Mouse (Mus musculus): ENCODE measurements at regions not wholly inside any gene's neighbourhood (a gene's known extent, or its start where the extent isn't known, plus 50 kb on each side); places are given as distances from the start of the nearest gene placed in this dataset.

- H3K9me3 ChIP-seq (ENCODE audit: control insufficient read depth, low read length) = no peaks in the 10 kb centered on the region
- H3K27me3 ChIP-seq (ENCODE audit: control insufficient read depth, insufficient read depth, low read length) = no peaks in the 10 kb centered on the region
- no peaks in the 10 kb centered on the region for H3K36me3 ChIP-seq (ENCODE audit: control insufficient read depth, insufficient read depth, low read length)
- 97% methylated on average over 2 of the region's 2 CpGs for WGBS
- ATAC-seq (ENCODE audit: insufficient number of reproducible peaks, insufficient read depth, low FRiP score, low read depth) = no peak
- H3K4me3 ChIP-seq (ENCODE audit: control insufficient read depth in 1 of 2, insufficient read depth in 1 of 2, low read depth in 1 of 2, low read length in 2 of 2) = no peak overlapping the region
- H3K4me2 ChIP-seq (ENCODE audit: low read length) = no peak overlapping the region
- no peak overlapping the region for H3K9ac ChIP-seq (ENCODE audit: low read length)
- H3K4me1 ChIP-seq (ENCODE audit: control insufficient read depth in 2 of 2, insufficient read depth in 2 of 2, low read length in 2 of 2) = peaks cover 4 to 6% of the 10 kb centered on the region in 2 experiments; a peak in 3 of 4 replicates
- no peak overlapping the region for H3K27ac ChIP-seq (replicated peaks in 1 of 2; ENCODE audit: control insufficient read depth in 1 of 2, insufficient read depth in 1 of 2, low read depth in 2 of 2, low read length in 2 of 2)
Observed at GRCm38 (mm10) chr17:65193341-65193740, 347.2 kb downstream of the Tmem232 start.

DNA sequence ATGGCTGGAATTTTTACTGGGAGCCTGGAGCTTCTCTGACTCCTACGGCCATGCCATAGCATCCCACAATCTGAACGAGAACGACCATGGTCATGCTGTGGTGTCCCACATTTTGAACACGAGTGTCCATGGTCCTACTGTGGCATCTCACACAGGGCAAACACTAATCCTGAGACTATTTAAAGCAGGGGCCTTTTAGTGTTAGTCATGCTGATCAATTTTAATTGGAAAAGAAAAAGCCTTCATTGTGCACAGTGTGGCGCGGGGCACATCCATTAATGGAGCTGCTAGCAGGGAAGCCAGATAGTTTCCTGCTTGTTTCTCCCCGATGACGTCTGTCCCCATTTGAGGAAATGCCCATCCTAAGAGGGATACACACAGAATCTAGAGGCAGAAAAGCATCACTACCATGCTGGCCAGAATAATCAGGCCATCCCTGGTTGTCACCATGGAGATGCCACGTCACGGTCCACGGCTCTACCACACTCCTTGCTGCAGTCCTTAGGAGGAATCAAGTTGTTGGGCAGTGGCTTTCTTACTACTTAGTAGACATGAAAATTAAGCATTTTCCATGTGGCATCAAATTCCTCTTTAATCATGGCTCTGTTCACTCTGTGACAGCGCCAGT is 348.0 kb downstream of the Tmem232 start:
- Histone ChIP-seq H3K4me1 (ENCODE audit: control insufficient read depth in 2 of 2, insufficient read depth in 2 of 2, low read length in 2 of 2) (peaks cover 4 to 6% of the 10 kb centered on the region in 2 experiments; a peak in 3 of 4 replicates), H3K27ac (replicated peaks in 1 of 2; ENCODE audit: control insufficient read depth in 1 of 2, insufficient read depth in 1 of 2, low read depth in 2 of 2, low read length in 2 of 2) (no peak overlapping the region), H3K27me3 (ENCODE audit: control insufficient read depth, insufficient read depth, low read length) (no peaks in the 10 kb centered on the region), H3K9ac (ENCODE audit: low read length) (no peak overlapping the region), H3K4me3 (ENCODE audit: control insufficient read depth in 1 of 2, insufficient read depth in 1 of 2, low read depth in 1 of 2, low read length in 2 of 2) (no peak overlapping the region), H3K36me3 (ENCODE audit: control insufficient read depth, insufficient read depth, low read length) (no peaks in the 10 kb centered on the region), H3K4me2 (ENCODE audit: low read length) (no peak overlapping the region), H3K9me3 (ENCODE audit: control insufficient read depth, low read length) (no peaks in the 10 kb centered on the region)
- ATAC-seq (ENCODE audit: insufficient number of reproducible peaks, insufficient read depth, low FRiP score, low read depth) = no peak
- WGBS = 69% methylated on average over 12 of the region's 12 CpGs

DNA sequence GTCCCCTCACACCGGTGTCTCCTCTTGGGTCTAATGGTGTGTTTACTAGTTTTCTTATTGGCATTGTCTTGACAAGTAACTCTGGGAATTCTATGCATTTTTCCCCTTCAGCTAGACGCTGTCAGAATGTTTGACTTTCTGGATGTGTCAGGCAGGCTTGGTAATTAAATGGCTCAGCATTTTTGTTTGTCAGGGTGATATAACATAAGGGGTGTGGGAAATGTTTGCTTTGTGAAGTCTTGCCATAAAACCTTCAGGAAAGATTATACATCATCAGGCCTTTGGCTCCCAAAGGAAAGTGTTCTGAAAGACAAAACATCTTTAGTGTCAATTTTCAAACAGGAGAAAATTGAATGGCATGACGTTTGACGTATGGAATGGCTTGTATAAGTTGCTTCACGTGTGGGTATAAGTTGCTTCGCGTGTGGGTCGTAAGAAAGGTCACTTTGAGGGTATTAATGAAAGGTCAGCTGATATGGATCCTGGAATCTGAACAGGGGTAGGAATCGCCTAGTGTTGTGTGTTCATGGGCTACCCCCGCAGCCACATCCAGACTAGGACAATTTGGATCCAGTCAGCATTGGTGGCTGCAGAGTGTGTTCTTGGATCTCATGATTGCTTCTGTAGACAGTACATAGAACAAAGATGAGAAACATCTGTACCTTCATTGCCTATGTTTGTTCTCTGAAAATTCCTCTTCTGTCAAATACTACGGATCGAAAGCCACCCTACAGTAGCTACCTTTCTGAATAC is 349.6 kb downstream of the Tmem232 start:
- Histone ChIP-seq H3K4me1 (ENCODE audit: control insufficient read depth in 2 of 2, insufficient read depth in 2 of 2, low read length in 2 of 2) (peaks cover 4 to 6% of the 10 kb centered on the region in 2 experiments; a peak in 3 of 4 replicates), H3K4me2 (ENCODE audit: low read length) (no peak overlapping the region), H3K9ac (ENCODE audit: low read length) (no peak overlapping the region), H3K27me3 (ENCODE audit: control insufficient read depth, insufficient read depth, low read length) (no peaks in the 10 kb centered on the region), H3K36me3 (ENCODE audit: control insufficient read depth, insufficient read depth, low read length) (no peaks in the 10 kb centered on the region), H3K4me3 (ENCODE audit: control insufficient read depth in 1 of 2, insufficient read depth in 1 of 2, low read depth in 1 of 2, low read length in 2 of 2) (no peak overlapping the region), H3K27ac (replicated peaks in 1 of 2; ENCODE audit: control insufficient read depth in 1 of 2, insufficient read depth in 1 of 2, low read depth in 2 of 2, low read length in 2 of 2) (no peak overlapping the region), H3K9me3 (ENCODE audit: control insufficient read depth, low read length) (no peaks in the 10 kb centered on the region)
- ATAC-seq (ENCODE audit: insufficient number of reproducible peaks, insufficient read depth, low FRiP score, low read depth) = no peak
- WGBS = 66% methylated on average over 12 of the region's 12 CpGs

DNA sequence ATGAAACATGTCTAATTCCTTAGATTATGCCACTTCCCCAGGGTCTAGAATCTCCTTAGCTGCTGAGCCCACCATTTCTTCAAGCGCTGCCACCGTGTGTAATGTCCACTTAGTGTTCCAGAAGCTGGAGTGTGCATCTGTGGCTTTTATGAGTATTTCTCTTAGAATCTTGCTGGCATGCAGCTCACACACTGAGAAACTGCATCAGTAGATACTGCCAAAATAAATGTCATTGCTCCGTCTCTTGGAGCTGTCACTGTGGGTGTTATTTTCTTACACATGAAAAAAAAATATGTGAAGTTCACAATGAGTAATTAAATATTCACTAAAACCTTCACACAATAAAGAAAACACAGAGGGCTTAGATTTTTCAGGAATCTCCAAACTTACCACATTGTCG is 345.3 kb upstream of the 4930583I09Rik start:
- no peak overlapping the region for H3K4me3 ChIP-seq (ENCODE audit: control insufficient read depth in 1 of 2, insufficient read depth in 1 of 2, low read depth in 1 of 2, low read length in 2 of 2)
- no peak for ATAC-seq (ENCODE audit: insufficient number of reproducible peaks, insufficient read depth, low FRiP score, low read depth)
- no peak overlapping the region for H3K9ac ChIP-seq (ENCODE audit: low read length)
- H3K36me3 ChIP-seq (ENCODE audit: control insufficient read depth, insufficient read depth, low read length) = no peaks in the 10 kb centered on the region
- WGBS = 66% methylated on average over 4 of the region's 4 CpGs
- no peak overlapping the region for H3K27ac ChIP-seq (replicated peaks in 1 of 2; ENCODE audit: control insufficient read depth in 1 of 2, insufficient read depth in 1 of 2, low read depth in 2 of 2, low read length in 2 of 2)
- no peaks in the 10 kb centered on the region for H3K4me1 ChIP-seq (ENCODE audit: control insufficient read depth in 2 of 2, insufficient read depth in 2 of 2, low read length in 2 of 2)
- H3K4me2 ChIP-seq (ENCODE audit: low read length) = no peak overlapping the region
- H3K27me3 ChIP-seq (ENCODE audit: control insufficient read depth, insufficient read depth, low read length) = no peaks in the 10 kb centered on the region
- no peaks in the 10 kb centered on the region for H3K9me3 ChIP-seq (ENCODE audit: control insufficient read depth, low read length)

GRCm38 (mm10) chr17:65175770-65176169 is 339.9 kb upstream of the 4930583I09Rik start:
- WGBS = 64% methylated on average over 4 of the region's 4 CpGs

DNA sequence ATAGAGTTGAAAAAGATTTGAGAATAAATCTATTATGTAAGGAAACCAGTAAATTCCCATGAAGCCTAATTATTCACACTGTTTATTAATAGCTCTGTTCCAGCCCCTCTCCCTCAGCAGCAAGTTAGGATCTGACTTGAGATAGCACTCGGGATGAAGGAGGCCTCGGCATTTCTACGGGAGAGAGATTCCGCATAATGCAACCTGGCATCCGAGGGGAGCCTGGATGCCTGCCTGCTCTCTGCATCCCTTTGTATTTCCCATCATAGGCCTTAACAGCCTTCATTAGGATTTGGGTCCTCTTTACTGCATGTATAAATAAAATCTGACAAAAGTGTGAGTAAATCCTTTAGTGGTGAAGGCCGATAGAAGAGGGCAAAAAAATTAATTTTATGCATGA is 338.2 kb upstream of the 4930583I09Rik start:
- Histone ChIP-seq H3K27me3 (ENCODE audit: control insufficient read depth, insufficient read depth, low read length) (no peaks in the 10 kb centered on the region), H3K9me3 (ENCODE audit: control insufficient read depth, low read length) (no peaks in the 10 kb centered on the region), H3K4me2 (ENCODE audit: low read length) (no peak overlapping the region), H3K27ac (replicated peaks in 1 of 2; ENCODE audit: control insufficient read depth in 1 of 2, insufficient read depth in 1 of 2, low read depth in 2 of 2, low read length in 2 of 2) (no peak overlapping the region), H3K9ac (ENCODE audit: low read length) (no peak overlapping the region), H3K36me3 (ENCODE audit: control insufficient read depth, insufficient read depth, low read length) (no peaks in the 10 kb centered on the region), H3K4me3 (ENCODE audit: control insufficient read depth in 1 of 2, insufficient read depth in 1 of 2, low read depth in 1 of 2, low read length in 2 of 2) (no peak overlapping the region), H3K4me1 (ENCODE audit: control insufficient read depth in 2 of 2, insufficient read depth in 2 of 2, low read length in 2 of 2) (no peaks in the 10 kb centered on the region)
- 91% methylated on average over 6 of the region's 6 CpGs for WGBS
- no peak for ATAC-seq (ENCODE audit: insufficient number of reproducible peaks, insufficient read depth, low FRiP score, low read depth)

More at GRCm38 (mm10) chr17:65175770-65176169, 339.9 kb upstream of the 4930583I09Rik start:
- no peak for ATAC-seq (ENCODE audit: insufficient number of reproducible peaks, insufficient read depth, low FRiP score, low read depth)
- no peak overlapping the region for H3K9ac ChIP-seq (ENCODE audit: low read length)
- no peak overlapping the region for H3K27ac ChIP-seq (replicated peaks in 1 of 2; ENCODE audit: control insufficient read depth in 1 of 2, insufficient read depth in 1 of 2, low read depth in 2 of 2, low read length in 2 of 2)
- H3K4me3 ChIP-seq (ENCODE audit: control insufficient read depth in 1 of 2, insufficient read depth in 1 of 2, low read depth in 1 of 2, low read length in 2 of 2) = no peak overlapping the region
- H3K27me3 ChIP-seq (ENCODE audit: control insufficient read depth, insufficient read depth, low read length) = no peaks in the 10 kb centered on the region
- H3K9me3 ChIP-seq (ENCODE audit: control insufficient read depth, low read length) = no peaks in the 10 kb centered on the region
- H3K36me3 ChIP-seq (ENCODE audit: control insufficient read depth, insufficient read depth, low read length) = no peaks in the 10 kb centered on the region
- H3K4me1 ChIP-seq (ENCODE audit: control insufficient read depth in 2 of 2, insufficient read depth in 2 of 2, low read length in 2 of 2) = no peaks in the 10 kb centered on the region
- no peak overlapping the region for H3K4me2 ChIP-seq (ENCODE audit: low read length)

GRCm38 (mm10) chr17:65173236-65173635 is 337.4 kb upstream of the 4930583I09Rik start:
- WGBS = 89% methylated on average over 3 of the region's 3 CpGs
- no peak overlapping the region for H3K27ac ChIP-seq (replicated peaks in 1 of 2; ENCODE audit: control insufficient read depth in 1 of 2, insufficient read depth in 1 of 2, low read depth in 2 of 2, low read length in 2 of 2)
- H3K4me2 ChIP-seq (ENCODE audit: low read length) = no peak overlapping the region

More at GRCm38 (mm10) chr17:65173236-65173635, 337.4 kb upstream of the 4930583I09Rik start:
- Histone ChIP-seq H3K9ac (ENCODE audit: low read length) (no peak overlapping the region), H3K27me3 (ENCODE audit: control insufficient read depth, insufficient read depth, low read length) (no peaks in the 10 kb centered on the region), H3K4me3 (ENCODE audit: control insufficient read depth in 1 of 2, insufficient read depth in 1 of 2, low read depth in 1 of 2, low read length in 2 of 2) (no peak overlapping the region), H3K4me1 (ENCODE audit: control insufficient read depth in 2 of 2, insufficient read depth in 2 of 2, low read length in 2 of 2) (no peaks in the 10 kb centered on the region), H3K9me3 (ENCODE audit: control insufficient read depth, low read length) (no peaks in the 10 kb centered on the region), H3K36me3 (ENCODE audit: control insufficient read depth, insufficient read depth, low read length) (no peaks in the 10 kb centered on the region)
- no peak for ATAC-seq (ENCODE audit: insufficient number of reproducible peaks, insufficient read depth, low FRiP score, low read depth)
